Mouse (Mus musculus) intestine, postnatal 0 days (tissue): ENCODE results near the gene Robo1. TPM values are rescaled to one million over a fixed set of nuclear protein-coding genes. Genes with fewer than 3 reads are reported as not detected.

Experiments used
- ATAC-seq: fragments of 200-750 bp; cut with Nextera tagmentation; 2 replicates; pipeline ENCODE4 v1.8.0; 2017; ENCODE audit warnings: mild to moderate bottlenecking, moderate TSS enrichment, moderate library complexity
- H3K27ac ChIP-seq: fragments of 300-500 bp; sonication (generic); 2 replicates; pipeline ENCODE4 v1.5.1; 2014; ENCODE audit warnings: mild to moderate bottlenecking, low read depth, low read length, moderate library complexity
- H3K27me3 ChIP-seq: fragments of 300-500 bp; sonication (generic); replicated peaks from 2 replicates; pipeline ENCODE4 v1.6.1; 2014; ENCODE audit warnings: low read length, mixed read lengths; ENCODE audit not compliant: control insufficient read depth, insufficient read depth
- H3K36me3 ChIP-seq: fragments of 300-500 bp; sonication (generic); 2 replicates; pipeline ENCODE4 v1.6.1; 2014; ENCODE audit warnings: mild to moderate bottlenecking, moderate library complexity; ENCODE audit not compliant: control insufficient read depth, insufficient read depth
- H3K4me1 ChIP-seq: fragments of 300-500 bp; sonication (generic); replicated peaks from 2 replicates; pipeline ENCODE4 v1.6.1; 2014; ENCODE audit warnings: antibody characterized with exemption, low read length, mixed read lengths; ENCODE audit not compliant: control insufficient read depth, insufficient read depth
- H3K4me2 ChIP-seq: fragments of 300-500 bp; sonication (generic); replicated peaks from 2 replicates; pipeline ENCODE4 v1.6.1; 2014; ENCODE audit warnings: low read depth, mild to moderate bottlenecking, moderate library complexity
- H3K4me3 ChIP-seq: fragments of 300-500 bp; sonication (generic); 2 replicates; pipeline ENCODE4 v1.5.1; 2014; ENCODE audit warnings: low read depth, low read length
- H3K9ac ChIP-seq: fragments of 300-500 bp; sonication (generic); 2 replicates; pipeline ENCODE4 v1.6.1; 2014; ENCODE audit warnings: mild to moderate bottlenecking, low read depth, low read length
- H3K9me3 ChIP-seq: fragments of 300-500 bp; sonication (generic); 2 replicates; pipeline ENCODE4 v1.6.1; 2016; ENCODE audit warnings: mixed run types; ENCODE audit not compliant: control insufficient read depth
- CTCF ChIP-seq: sonication (generic); IDR thresholded peaks from 2 replicates; pipeline ENCODE4 v1.5.1; 2016; ENCODE audit warnings: low read depth, mild to moderate bottlenecking, control low read depth, antibody characterized with exemption, moderate library complexity
- WGBS: fragments of 180-500 bp; shearing (Covaris S2); extraction: QIAGEN DNeasy Blood & Tissue Kit; methylation state at CpG from one replicate; pipeline ENCODE4 v1.1.7; 2014; 5-methylcytosine and 5-hydroxymethylcytosine counted together
- polyA plus RNA-seq: library from polyadenylated mRNA; unstranded; fragments of >200 nt; fragmentation: Nextera tagmentation; extraction: Ambion mirVana; gene quantifications from 2 replicates; pipeline ENCODE4 v1.2.1, GENCODE M21; 2015

Gene Robo1
- polyA plus RNA-seq, 1 experiment from 2014 or later, result 2.7 TPM

DNA sequence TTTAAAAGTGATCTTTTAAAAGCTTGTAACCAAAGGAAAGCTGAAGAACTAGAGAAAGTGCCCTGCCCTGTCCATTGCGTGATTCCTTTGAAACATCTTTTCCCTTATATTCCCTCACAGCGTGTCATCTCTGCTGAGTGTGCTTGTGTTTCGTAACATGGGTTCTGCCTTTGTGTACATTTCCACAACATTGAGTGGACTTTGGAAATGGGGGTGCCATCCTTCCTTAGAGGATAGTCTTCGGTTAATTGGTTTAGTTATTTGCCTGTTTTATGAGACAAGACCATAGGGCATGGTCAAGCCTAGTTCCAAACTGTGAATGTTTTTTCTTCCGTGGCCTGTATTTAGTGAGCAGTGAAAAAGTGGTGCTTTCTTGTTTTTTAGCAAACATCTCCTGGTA is 426.1 kb downstream of the Robo1 start:
- H3K27me3 ChIP-seq, result no peaks in the 10 kb centered on the region
- ATAC-seq, result peak; percentile 19; the same call in 1 of the 2 replicates
- no peak overlapping the region for H3K9ac ChIP-seq
- H3K4me2 ChIP-seq, result no peak overlapping the region
- H3K4me1 ChIP-seq, result 0 out of 2 replicates have a peak, but pooled peaks cover 3% of the 10 kb centered on the region
- no peaks in the 10 kb centered on the region for H3K36me3 ChIP-seq
- WGBS, result 53% methylated on average over 5 of the region's 5 CpGs
- TF ChIP-seq CTCF, result no peak
- H3K9me3 ChIP-seq, result no peaks in the 10 kb centered on the region
- H3K27ac ChIP-seq, result no peak overlapping the region
- H3K4me3 ChIP-seq, result no peak overlapping the region

DNA sequence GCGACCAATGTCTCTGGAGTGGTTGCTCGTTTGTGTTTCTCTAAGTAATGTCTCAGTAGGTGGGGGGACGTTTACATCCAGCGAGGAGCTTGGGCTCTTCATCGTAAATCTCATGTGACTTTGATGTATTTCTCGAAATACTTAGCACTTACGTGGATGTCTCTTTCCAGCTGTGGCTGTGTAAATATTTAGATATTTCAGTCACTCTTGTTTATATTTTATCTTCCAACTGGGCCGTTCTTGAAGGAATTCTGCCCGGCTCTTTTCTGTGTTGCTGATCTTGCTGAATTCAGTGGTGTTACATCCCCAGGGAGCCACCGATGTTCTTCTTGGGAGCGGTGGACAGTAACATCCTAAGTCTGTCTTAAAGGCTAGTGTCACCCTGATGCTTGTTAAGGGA is 427.1 kb downstream of the Robo1 start:
- Histone ChIP-seq H3K4me1 (0 out of 2 replicates have a peak, but pooled peaks cover 3% of the 10 kb centered on the region), H3K36me3 (no peaks in the 10 kb centered on the region), H3K9me3 (no peaks in the 10 kb centered on the region), H3K9ac (no peak overlapping the region), H3K4me2 (no peak overlapping the region), H3K27me3 (no peaks in the 10 kb centered on the region), H3K27ac (no peak overlapping the region), H3K4me3 (no peak overlapping the region)
- WGBS, result 39% methylated on average over 11 of the region's 11 CpGs
- no peak for TF ChIP-seq CTCF
- no peak for ATAC-seq

DNA sequence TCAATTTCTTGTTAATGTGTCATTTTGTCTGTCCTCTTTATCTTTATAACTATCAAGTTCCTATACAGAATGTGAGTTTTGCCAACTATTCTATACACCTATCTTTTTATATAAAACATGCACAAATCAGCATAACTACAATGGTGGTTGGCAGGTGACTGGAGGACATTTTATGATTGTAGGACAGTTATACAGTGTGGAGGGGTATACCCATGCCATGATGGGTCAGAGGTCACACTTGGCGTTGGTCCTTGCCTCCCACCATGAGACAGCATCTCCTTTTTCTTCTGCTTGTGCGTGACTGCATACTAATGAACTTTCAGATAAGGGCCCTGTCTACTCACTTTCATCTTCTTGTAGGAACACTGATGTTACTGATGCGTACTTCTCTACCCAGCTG is 427.5 kb downstream of the Robo1 start:
- Histone ChIP-seq H3K27me3 (no peaks in the 10 kb centered on the region), H3K4me1 (0 out of 2 replicates have a peak, but pooled peaks cover 3% of the 10 kb centered on the region), H3K9ac (no peak overlapping the region), H3K4me3 (no peak overlapping the region), H3K4me2 (no peak overlapping the region), H3K27ac (no peak overlapping the region), H3K9me3 (no peaks in the 10 kb centered on the region), H3K36me3 (no peaks in the 10 kb centered on the region)
- WGBS, result 81% methylated on average over 3 of the region's 3 CpGs
- no peak for ATAC-seq
- TF ChIP-seq CTCF, result no peak

- Histone ChIP-seq H3K27me3 (no peaks in the 10 kb centered on the region), H3K27ac (no peak overlapping the region), H3K9me3 (no peaks in the 10 kb centered on the region), H3K9ac (no peak overlapping the region), H3K36me3 (no peaks in the 10 kb centered on the region), H3K4me2 (no peak overlapping the region), H3K4me1 (0 out of 2 replicates have a peak, but pooled peaks cover 3% of the 10 kb centered on the region), H3K4me3 (no peak overlapping the region)
- TF ChIP-seq CTCF, result no peak
- 52% methylated on average over 4 of the region's 4 CpGs for WGBS
- ATAC-seq, result no peak
These were observed 429.0 kb downstream of the Robo1 start for GRCm38 (mm10) chr16:72737154-72737553.

GRCm38 (mm10) chr16:72740218-72740617 is 432.1 kb downstream of the Robo1 start:
- ATAC-seq, result no peak
- 85% methylated on average over 7 of the region's 7 CpGs for WGBS
- H3K4me2 ChIP-seq, result no peak overlapping the region
- no peaks in the 10 kb centered on the region for H3K9me3 ChIP-seq
- H3K4me3 ChIP-seq, result no peak overlapping the region
- H3K27me3 ChIP-seq, result no peaks in the 10 kb centered on the region
- H3K4me1 ChIP-seq, result 0 out of 2 replicates have a peak, but pooled peaks cover 3% of the 10 kb centered on the region
- no peak overlapping the region for H3K27ac ChIP-seq
- no peaks in the 10 kb centered on the region for H3K36me3 ChIP-seq
- no peak overlapping the region for H3K9ac ChIP-seq
- no peak for TF ChIP-seq CTCF

DNA sequence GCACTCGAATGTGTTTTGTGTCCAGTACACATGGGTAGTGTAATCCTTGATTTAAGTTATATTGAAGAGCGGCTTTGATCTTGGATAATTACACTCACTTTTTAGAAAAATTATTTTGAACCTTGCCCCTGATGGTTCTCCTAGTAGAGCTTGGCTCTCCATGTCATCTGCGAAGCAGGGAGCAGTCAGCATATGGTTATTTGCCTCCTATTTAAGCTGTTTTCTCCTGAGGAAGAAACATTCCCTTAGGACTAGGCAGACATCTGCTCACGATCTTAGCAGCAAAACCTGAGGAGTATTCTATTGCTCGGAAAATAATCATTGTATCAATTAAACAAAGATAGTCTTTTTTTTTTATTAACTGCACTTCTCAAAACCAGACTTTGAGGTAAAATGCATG is 439.6 kb downstream of the Robo1 start:
- Histone ChIP-seq H3K36me3 (no peaks in the 10 kb centered on the region), H3K9me3 (no peaks in the 10 kb centered on the region), H3K4me1 (no peaks in the 10 kb centered on the region), H3K4me2 (no peak overlapping the region), H3K9ac (no peak overlapping the region), H3K27me3 (no peaks in the 10 kb centered on the region), H3K4me3 (no peak overlapping the region), H3K27ac (no peak overlapping the region)
- 81% methylated on average over 5 of the region's 5 CpGs for WGBS
- no peak for ATAC-seq
- no peak for TF ChIP-seq CTCF
